Mouse (Mus musculus): ENCODE data around the gene Strap.

Gene Strap

DNA sequence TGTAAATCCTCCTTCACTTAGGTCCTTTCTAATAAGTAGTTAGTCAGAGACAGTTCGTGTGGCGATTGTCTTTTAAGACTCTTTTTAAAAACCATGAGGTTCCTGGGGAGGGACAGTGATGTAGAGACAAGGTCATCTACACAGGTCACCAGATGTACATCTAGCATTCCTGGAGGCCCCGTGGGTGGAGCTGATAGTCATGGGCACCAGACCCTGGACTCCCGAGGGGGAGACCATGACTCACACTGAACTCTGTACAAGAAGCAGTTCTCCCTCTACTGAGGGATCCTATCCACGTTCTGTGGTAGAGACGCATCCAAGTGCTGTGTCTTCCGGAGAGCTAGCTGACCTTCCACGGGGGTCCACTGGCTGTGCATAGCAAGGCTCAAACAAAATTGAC, 42.1 kb downstream of the Strap start:
- no peak for DNase-seq

DNA sequence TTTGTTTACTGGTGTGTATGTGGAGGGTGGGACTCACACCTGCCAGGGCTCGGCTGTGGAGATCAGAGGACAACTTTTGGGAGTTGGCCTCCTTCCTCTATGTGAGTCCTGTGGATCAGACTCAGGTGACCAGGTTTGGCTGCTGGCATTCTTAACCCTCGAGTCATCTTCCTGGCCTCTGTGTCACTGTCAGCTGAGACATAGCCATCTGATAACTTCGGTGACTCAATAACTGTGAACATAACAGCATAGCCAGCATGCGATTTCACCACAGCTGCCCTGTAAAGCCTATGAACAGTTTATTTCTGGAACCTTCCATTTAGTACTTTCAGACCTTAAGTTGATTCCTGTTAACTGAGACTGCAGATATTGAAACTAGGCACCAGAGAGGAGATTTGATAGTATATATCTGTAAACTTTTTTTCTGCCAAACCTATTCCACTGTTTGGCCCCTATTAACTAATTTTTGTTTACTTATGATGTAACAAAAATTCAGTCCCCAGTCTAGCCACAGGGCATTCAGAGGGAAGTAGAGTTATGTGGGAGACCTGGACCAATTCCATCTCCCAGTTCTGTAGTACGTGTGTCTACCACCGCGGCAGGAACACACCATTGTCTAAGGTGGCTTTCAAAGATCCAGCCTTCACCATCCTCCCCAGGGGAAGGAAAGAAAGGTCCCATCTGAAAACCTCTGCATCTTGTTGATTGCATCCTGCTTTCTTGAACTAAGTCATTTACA, 49.2 kb downstream of the Strap start:
- no peak for DNase-seq

DNA sequence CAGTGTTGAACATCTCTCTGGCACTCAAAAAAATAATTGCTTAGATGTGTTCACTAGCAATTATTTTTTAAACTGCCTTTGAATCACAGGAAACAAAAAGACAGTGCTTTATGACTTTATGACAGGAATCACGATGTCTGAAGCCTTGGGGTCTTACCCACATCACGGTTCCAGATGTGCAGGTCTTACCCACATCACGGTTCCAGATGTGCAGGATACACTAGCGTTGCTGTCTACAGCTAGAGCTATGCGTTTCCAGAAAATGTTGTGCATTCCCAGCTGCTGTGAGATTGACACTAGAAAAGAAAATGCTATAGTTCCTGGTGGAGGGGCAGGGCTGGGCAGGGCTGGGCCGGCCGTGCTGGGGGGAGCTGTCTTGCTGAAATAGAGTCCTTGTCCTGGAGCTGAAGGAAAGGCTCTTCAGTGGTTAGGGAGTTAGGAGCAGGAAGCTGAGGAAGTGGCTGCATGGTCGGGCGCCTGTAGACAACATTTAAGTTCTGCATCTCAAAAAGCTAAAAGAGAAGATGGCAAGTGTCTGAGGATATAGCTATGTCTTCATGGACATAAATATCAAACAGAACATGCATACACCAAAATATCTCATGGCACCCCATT, 54.2 kb downstream of the Strap start:
- no peak for DNase-seq

DNA sequence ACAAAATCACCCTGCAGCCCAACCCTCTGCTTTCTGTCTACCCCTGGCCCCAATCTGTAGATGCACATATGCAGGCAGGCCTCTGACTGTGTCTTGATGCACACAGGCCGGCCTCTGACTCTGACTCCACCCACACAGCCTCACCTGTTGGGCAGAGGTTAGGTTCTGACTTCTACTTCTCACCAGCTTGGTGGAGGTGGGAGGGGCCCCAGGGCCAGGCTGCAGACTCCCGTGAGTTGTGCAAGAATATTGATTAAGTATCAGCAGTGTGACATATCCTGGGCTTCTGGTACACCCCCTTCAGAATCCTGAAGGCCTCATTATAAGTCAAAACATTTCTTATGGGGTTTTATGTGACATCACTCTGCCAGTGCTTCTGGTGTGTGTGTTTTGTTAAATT, 54.8 kb downstream of the Strap start:
- DNase-seq = no peak

DNA sequence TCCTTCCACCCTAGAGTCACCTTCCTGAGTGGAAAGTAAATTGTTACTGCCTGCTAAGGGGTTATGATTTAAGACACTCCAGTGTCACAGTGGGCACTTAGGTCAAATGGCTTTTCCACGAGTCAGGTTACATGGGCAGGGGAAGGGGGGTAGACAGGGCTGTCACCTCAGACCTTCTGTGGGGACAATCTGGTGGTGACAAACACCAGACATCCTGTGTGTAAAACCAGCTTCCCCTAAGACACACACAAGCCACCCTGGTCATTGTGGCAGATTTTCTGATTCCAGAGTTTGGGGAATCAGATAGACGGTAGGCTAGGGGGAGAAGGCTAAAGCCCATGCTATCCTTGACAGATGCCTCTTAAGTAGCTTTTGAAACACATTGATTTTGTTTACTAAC, 60.6 kb downstream of the Strap start:
- no peak for DNase-seq

DNA sequence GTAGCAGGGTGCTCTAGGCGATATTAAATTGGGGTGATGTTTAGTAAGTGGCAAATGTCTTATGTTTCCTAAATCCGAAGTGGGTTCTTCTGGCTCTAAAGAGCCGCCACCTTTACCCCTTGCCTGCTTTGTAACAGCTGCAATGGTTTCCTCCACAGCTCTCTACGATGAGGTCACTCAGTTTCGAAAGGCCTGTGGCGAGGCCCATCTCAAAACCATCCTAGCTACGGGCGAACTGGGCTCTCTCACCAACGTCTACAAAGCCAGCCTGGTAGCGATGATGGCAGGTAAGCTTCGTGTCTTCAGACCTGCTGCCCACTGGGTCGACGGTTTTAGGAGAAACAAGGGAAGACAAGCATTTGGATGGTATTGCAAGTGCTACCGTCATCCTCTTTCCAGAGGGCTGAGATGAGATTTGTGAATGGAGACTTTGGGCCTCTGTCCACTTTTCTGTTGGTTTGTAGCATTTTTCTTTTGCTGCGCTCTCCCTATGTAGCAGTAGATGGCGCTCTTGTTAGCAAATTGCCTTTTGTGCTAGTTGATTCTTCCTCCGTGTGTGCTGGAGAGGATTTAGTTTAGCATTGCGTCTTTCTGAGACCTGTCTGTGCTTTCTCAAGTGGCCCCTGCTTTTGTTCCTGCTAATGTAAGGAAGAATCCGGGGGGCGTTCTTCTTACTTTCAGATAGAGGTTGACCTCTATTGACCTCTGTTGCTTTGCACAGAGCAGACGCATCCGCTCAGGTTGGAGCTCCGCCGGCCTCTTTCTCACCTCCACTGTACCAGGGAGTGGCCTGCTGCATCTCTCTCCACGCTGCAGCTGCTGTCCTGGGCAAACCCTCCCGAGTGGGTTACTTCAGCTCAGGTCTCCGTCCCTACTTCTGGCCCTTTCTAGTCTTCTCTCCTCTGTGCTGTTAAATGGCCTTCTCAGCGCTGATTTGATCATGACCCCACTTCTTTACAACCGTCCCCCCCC, 62.0 kb downstream of the Strap start:
- no peak for DNase-seq

DNA sequence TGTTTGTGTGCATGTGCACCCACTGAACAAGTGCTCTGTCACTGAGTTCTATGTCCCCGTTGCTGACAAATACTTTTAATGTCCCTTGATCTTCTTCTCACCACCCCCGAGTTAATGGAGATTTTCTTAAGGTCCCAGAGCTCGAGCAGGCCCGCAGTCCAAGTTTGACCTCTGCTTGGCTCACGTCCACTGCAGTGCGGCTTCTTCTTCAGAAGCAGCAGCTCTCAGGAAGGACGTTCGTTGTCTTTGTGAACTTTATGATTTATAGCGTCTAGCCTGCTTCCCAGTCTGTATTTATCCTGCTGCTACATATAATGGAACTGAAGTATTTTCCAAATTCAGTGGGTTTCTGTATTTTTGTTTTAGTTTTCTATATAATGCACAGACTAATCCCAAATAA, 64.4 kb downstream of the Strap start:
- no peak for DNase-seq
